Mouse (Mus musculus) brain, embryonic 14.5 days (tissue): ENCODE data around the gene Hnrnph1.

Experiments
- CTCF ChIP-seq: fragments of 200-500 bp; IDR thresholded peaks from 2 replicates; pipeline ENCODE4 v1.5.1; 2012; ENCODE audit warnings: inconsistent platforms, mild to moderate bottlenecking, moderate library complexity, borderline replicate concordance; ENCODE audit not compliant: insufficient read depth, insufficient read length; ENCODE audit errors: extremely low read depth
- POLR2A ChIP-seq: fragments of 200-500 bp; IDR thresholded peaks from 2 replicates; pipeline ENCODE4 v1.6.1; 2012; ENCODE audit warnings: mild to moderate bottlenecking, inconsistent platforms, borderline replicate concordance; ENCODE audit not compliant: poor library complexity, insufficient read depth, insufficient read length, severe bottlenecking; ENCODE audit errors: extremely low read depth

DNA sequence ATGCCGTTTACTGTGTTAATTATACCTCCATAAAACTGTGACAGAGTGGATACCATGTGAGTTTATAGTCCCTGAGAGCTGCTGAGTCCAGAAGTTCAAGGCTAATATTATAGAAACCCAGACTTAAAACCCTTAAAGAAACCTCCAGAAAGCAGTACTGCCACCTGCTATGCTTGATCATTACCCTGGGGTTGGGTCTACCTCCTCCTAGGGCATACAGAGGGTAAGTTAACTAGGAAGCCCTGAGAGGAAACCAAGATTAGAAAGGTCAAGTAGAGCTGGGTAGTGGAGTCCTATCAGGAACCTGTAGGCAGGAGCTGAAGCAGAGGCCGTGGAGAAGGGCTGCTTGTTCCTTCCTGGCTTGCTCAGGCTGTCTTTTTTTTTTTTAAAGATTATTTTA, 24.6 kb upstream of the Hnrnph1 start:
- TF ChIP-seq POLR2A (no peak), CTCF (no peak)
